Mouse (Mus musculus): ENCODE measurements around the gene Sema4f. TPM values are rescaled to one million over a fixed set of nuclear protein-coding genes. Genes with fewer than 3 reads are reported as not detected.
A peak's percentile ranks its signal among the peaks of the same experiment; 100 is the strongest.

The Sema4f gene
- under 1 TPM; 0.12 to 0.15 TPM for total RNA-seq (2021)
- long read RNA-seq, experiment 1 = 0 reads
- long read RNA-seq, experiment 2 = 0 reads

DNA sequence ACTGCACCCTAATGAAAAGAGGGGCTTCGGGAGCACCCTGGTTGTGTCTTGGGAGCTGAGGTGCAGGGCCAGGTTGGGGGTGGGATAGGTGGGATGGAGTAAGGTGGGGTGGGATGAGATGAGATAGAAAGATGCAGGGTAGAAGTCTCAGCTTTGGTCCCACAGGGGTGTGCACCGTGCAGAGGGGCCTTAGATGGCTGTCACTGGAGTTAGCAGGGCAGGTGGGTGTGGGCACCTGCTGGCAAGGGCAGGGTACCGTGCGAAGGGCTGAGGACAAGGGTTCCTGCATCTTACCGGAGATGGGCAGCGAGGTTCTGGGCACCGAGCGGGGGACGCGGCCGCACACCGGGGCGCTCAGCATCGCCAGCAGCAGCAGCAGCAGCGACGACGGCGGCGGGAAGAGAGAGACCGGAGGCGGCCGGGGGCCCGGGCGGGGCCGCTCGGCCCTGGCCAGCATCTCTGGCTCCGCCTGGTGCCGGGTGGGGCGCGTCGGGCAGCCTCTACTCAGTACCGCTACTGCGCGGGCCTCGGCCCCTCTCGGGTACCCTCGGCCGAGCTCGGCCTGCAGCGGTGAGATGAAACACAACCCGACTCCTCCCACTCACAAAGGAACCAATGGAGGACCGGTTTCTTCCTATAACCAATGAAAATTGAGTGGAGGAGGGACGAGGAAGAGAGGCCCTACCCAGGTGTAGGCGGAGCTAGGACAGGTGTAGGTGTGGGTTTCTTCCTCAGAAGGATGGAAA is at the start of gene Sema4f:
TSS of gene Sema4f (minus strand) at position 603 of the 746 bp plus-strand sequence.
- DNase-seq = peak in 1 of 2 experiments; percentile 9

DNA sequence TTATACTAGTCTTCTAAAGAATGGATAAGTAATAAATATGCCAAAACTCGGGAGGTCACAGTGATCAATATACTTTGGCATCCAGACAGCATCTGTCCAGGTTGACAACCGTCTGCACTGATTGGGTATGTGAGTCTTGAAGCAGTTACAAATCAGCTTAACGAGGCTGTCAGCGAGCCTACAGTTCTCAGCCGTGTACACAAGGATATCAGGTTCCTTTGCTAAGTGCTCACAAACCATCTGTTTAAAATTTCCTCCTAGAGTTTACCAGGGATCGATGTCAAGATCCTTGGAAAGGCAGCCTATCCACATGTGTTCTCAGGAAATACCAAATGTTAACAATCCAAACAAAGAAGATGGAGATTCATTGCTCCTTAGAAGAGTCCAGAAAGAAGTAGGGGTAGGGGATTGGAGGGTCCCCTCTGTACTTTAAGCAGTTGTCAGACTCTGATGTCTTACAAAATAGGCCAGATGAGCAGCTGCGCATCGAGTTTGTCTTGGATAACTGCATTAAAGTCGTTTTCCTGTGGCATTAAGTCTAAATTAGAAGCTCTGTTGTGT is 47.9 kb upstream of the Sema4f start:
- DNase-seq = no peak

DNA sequence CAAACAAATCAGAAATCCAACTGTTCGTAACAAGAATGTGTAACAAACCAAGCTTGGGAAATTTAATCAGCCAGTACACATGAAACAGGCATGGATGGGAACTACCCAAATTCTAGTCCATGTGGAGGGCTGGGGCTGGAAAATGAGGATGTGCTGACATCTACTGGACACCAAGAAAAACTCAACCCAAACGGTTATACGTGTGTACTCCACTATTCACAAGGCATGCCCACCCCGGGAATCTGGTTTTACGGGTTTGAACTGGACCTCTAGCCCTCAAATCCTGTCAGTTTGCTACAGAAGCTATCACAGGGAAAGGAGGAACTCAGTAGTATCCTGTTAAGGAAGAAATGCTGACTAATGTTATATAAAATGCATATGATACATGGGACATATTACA is 31.5 kb upstream of the Sema4f start:
- DNase-seq = peak; percentile 30 to 60

DNA sequence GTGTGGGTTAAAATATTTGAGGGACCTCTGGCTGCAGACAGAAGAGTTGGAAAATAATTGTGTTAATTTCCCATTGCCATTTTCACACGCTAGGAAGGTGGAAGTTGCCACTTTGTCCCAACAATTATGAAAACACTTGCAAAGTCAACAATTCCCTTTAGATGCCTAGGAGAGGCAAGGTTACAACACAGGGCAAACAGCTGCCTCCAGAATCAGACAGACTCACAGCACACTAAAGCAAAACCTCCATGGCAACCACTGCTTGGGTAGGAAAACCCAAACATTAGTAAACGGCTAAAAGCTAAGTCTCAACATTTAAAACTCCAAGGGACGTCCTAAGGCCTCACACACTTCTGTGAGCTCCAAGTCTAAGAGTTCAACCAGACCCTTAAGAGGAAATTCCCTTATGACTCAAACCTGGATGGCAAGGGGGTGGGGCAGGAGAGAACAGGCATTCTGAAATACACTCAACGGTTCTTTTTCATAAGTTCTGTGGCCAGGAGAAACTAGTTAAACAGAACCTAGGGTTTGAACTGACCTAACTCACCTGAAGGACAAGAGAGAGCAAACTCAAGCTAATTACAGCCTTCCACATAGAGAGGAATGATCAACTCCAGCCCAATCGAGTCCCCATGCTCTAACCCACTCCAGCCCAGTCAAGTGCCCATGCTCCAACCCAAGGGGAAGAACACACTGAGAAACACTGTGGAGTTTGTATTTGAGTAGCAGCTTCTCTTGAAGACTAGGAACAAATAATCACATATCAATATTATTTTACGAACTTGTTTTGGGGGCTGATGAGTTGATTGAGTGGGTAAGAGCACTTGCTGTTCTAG is 29.9 kb upstream of the Sema4f start:
- DNase-seq = no peak

DNA sequence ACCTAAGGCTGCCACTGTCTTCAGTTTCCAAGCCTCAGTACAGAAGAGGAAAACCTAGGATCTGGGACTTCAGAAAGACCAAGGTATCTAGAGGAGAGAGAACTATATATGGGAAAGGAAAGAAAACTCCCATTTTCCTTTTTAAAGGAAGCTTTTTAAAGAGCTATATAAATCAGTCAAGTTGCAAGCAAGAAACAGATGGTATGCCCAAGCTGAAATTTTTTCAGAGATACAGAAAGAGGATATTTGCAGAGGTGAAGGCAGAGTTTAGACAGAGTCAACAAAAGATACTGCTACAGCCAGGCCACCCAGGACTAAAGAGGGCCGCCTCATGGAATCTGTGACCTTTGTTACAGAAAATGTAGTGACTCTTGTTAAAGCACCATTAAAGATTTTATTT is 22.1 kb upstream of the Sema4f start:
- DNase-seq = no peak

DNA sequence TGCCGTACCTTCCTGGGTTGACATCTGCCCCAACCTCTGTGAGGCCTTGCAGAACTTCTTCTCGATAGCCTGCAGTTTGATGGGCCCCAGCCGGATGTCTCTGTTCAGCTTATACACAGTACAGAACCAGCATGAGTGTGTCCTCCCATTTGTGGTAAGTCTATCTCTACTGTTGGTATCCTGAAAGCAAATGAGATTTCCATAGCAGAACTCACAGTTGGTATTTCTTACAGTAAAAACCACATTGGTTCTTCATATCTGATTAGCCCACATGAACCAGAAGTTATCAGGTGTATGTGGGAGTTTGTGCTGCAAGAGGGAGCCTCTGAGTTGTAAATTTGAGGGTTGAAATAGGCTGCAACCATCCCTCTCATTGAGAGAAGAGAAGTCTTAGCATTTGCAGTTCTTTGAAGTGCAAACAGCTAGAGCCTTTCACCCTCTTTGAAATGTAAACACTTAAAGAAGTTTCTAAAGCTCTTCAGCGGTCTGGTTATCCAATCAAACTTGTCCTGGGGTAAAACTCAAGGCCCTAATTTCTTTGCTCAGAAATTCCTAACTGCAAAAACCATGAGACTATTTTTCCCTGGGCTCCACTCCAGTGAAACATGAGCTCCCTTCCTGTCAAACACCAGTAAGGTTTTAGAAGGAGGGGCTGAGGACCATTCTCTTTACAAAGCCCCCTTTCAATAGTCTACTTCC is 17.1 kb upstream of the Sema4f start:
- DNase-seq = no peak

DNA sequence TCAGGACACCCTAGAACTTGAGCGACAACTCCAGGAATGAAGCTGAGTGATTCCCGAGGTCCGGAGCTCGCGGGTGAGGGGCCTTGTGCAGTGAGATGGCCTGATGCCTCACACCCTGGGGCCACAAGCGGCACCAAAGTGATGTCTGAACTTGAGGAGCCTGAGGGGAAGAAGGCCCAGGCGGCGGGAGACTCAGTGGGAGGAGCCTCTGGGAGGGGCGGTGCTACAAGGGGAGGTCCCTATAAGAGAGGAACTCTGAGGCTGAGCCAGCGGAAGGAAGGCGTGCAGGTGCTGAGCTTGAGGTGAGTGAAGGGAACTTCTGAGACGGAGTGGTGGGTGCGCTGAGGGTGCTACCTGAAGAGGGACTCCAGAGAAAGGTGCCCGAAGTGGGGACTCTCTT is 7.1 kb upstream of the Sema4f start, which contains the start of gene M1ap:
TSS of gene M1ap (plus strand) at position 252 of the 400 bp plus-strand sequence.
- DNase-seq = no peak

DNA sequence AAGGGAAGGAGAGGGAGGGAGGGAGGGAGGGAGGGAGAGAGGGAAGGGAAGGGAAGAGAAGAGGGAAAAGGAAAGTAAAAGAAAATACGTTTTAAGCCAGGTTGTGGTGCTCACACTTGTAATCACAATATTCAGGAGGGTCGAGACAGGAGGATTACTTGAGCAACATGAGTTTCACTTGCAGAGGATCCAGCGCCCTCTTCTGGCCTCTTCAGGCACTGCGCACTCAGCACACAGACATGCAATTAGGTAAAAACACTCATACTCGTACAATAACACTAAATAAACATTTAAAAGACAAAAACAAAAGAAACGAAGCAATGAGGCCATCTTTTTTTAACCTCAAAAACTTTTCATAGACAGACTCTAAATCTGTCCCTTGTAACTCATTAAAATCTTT is 6.2 kb upstream of the Sema4f start:
- DNase-seq = no peak

DNA sequence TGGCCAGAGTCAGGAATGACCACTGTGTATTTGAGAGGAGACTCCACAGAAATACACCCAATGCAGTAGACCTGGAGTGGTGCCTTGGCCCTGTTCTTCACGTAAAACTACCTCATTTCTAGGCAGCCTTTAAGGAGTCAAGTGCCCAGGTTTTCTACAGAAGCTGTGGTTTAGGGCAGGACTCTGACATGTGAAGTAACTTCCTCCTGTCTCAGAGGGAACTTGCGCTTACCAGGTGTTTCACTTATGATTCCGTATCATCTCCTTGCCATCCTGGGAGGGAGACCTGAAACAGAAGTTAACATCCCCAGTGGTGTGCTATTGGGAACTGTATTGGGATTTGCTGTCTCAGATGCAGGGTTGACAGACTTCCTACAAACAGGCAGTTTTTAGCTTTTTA is 1.2 kb upstream of the Sema4f start:
- no peak for DNase-seq

DNA sequence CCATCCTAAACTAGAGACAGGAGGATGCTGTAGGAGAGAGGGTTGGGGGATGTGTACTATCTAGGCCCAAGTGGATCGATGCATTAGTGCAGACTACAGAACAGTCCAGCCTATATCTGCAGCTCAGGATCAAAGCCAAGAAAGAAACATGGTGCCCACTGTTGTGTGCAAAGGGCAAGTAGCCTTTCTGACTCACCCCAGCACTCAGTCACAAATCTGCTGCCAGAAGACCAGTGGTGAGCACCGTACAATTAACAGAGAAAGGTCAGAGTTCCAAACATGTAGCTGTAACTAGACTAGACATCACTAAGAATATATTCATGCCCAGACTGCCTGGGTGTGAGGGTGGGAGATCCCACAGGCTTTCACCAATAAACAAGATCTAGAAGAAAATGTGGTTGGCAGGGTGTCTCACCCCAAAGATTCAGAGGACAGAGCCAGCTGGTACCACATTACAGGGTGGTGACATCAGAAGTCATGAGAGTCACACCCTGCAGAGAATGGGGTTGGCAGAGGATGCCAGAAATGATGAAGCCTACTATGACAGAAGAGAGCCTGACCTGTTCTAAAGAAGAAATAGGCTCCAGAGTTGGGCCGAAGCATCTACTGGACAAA is 4.8 kb downstream of the Sema4f start:
- DNase-seq = no peak

DNA sequence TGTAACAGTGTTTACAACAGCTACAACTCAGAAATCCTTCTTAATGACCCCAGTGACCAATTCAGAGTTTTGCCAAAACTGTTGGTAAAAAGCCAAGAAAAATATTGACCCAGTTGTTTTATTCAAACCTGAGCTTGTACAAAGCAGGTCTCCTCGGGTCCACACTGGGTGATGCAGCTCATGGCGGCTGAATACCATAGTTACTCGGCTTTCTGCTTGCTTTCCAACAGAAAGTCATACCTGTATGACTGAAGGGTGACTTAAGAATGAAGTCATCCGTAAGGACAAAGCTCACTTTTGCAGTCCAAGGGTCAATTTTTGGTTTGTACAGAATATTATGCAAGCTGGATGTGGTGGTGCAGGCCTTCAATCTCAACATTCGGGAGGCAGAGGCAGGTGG is 12.0 kb downstream of the Sema4f start:
- no peak for DNase-seq

DNA sequence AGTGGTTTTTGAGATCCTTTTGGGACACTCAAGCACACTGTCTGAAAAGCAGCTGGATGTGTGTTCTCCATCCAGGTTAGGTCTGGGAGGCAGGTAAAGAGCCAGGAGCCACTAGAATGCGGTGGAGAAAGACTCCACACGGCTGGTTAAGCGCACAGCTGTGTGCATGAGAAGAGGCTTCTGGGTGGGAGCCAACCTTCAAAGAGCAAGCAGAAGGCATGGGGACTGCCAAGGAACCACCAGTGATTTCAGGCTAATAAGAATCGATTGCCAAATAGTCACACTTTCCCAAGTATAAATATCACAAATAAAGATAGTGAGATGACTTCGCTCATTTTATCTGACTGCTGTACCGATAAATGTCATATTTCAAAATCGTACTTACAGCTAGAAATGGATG is 13.0 kb downstream of the Sema4f start:
- no peak for DNase-seq

DNA sequence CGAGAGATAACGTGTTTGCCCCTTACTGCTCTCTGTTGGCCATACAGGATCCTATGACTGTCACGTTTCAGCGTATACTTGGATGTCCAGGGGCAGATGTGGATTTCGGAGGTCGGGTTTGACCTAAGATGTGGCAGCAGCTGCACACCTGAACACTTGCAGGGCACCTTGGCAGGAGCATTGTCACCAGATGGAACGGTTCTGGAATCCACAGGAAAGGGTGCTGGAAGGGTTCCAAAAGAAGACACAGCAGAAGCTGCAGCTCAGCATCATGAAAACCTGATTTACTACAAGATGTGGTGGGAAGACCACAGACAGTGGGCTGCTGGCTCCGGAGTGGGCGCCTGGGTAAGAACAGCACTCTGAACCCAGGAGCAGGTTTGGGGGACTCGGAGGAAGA is 13.5 kb downstream of the Sema4f start:
- no peak for DNase-seq

DNA sequence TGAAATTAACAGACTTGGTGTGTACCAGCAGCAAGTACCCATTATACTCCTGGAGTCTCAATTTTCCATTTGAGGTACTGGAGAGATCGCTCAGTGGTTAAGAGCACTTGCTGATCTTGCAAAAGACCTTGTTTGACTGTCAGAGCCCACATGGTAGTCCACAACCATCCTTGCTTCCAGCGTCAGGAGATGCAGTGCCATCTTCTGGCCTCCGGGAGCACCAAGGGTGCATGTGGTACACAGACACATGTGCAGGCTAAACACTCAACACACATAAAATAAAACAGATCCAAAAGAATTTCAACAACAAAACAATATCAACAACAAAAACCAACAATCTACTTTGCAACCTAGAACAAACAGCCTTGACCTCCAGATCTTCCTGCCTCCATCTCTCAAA is 14.6 kb downstream of the Sema4f start:
- DNase-seq = no peak

DNA sequence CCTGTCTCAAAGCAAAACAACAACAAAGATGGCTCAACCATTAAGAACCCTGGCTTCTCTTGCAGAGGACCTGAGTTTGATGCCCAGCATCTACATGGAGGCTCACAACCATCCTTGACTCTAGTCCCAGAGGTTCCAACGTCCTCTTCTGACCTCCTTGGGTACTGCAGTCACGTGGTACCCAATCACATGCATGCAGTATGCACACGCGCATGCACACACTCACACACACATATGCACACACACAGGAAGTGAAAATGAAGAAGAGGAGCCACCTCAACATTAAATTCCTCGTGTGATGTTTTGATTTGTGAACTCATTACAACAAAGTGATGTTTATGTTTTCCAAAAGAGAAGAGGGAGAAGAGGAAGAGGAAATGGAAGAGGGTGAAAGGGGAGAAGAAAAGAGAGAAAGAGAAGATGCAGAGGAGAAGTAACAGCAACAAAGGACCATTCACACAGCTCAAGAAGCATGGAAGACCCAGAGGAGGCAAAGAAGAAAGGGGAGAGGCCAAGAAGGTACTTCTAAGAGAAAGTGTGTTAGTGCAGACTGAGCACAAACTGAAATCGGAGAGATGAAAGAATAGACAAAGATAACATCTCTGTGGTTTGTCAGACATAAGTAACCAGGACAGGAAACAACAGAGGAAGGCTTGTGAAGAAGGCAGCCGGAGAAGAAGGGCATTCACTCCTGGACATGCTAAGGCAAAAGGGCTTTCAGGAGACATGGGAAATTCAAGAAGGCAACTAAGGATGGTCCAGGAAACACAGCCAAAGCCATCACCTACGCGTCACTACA is 17.9 kb downstream of the Sema4f start:
- no peak for DNase-seq

DNA sequence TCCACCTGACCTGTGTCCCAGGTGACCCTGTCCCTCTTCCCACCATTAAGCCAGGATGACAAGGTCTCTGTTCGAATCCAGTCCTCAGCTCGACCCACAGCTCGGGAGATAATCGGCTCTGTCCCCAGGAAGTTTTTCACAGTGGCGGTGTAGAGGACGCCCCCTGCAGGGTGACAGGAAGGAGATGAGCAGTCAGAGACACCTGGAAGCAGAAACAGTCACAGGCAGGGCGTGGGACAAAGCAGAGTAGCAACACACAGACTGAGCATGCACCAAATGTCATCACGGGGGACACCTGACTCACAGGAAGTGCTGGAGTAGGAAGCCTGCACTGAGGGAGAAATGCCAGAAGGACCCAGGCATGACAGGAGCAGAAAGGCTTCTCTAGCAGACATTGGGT is 20.0 kb downstream of the Sema4f start:
- no peak for DNase-seq

DNA sequence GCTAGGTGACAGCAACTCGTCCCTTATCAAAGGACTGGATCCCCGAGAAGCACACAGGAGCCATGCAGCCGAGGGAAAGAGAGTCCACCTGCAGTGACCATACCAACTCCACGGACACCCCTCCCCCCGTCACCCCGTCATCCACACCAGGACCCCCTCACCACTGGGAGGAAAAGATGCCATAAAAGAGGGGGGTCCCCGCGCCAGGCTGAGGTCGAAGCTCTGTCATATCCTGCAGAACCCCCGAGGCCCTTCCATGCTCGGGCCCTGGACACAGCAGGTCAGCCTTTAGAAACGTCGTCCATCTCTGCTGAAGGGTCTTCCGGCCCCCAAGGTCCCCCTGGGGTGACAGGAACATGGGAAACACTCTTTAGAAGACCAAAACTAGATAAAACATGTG is 21.2 kb downstream of the Sema4f start:
- no peak for DNase-seq

DNA sequence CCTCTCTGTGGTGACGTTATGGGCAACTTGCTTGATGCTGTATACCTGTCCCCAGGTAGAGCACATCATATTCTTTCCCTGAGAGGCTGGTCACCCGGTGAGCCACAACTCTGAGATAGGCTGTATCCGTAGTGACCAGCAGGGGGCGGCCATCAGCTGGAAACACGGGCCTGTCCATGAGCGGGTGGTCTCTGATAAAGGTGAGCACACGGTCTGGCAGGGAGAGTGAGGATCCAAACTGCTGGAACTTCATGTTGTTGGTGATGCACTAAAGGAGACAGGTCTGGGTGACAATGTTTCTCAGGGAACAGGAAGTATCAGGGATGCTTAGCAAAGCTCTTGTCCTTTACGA is 21.8 kb downstream of the Sema4f start:
- peak in 1 of 2 experiments; percentile 43 for DNase-seq

DNA sequence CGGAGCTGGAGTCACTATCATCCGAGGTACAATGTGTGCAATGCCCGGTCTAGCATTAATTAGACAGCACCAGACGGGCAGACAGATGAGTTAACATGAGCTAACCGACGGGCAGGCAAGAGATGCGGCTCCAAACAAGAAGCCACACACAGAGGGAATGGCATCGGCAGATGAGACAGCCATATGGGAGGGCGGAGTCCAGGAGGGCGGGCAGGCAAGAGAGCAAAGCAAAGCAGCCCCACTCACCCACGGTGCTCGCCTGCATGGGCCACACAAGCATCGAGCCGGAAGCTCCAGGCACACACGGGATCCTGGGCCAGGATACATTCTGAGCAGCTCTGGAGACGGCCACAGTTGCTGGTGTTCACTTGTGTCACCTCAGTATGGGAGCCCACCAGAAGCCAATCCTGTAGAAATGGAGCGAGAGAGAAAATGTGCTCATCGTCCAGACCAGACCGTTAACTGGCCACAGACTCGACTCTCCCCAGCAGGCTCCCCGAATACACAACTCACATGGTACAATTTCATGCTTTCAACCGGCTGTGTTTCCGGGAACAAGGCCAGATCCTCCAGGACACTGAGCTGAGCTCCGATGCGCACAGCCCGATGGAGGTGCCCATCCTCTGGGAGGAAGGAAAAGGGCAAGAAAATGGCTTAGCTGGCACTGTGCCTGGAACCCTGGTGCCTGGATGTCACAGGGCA is 22.3 kb downstream of the Sema4f start:
- DNase-seq = no peak

DNA sequence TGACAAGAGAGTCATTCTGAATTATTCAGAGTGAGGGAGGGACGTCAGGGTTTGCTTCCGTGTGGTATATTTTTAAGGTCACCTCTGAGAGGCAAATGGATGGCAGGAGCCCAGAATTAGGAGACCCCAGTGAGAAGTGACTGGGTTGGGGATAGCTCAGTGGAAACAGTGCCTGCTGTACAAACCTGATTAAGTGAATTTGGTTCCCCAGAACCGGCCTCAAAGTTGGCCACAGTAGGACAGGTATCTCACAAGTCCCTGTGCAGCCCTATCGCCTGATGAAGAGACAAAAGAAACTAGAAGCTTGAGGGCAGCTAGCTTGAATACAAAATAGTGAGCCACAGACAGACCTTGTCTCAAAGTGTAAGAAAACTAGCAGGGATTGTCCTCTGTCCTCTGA is 23.1 kb downstream of the Sema4f start:
- DNase-seq = no peak

DNA sequence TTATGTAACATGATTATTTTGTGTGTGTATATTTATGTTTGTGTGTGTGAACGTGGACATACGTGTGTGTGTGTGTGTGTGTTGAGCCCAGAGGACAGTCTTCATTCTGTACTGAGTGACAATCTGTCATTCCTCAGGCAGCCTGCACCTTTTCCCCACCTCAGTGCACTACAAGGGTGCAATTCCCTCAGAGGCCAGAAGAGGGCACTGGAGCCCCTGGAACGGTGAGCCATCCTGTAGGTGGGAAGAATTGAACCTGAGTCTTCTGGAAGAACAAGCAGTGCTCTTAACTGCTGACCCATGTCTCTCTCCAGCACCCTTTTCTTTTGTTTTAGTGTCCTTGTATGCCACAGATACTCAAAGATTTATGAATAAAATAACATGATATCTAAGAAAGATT is 23.7 kb downstream of the Sema4f start:
- DNase-seq = peak; percentile 11 to 57

Measured in heart, adult 18-20 months (tissue).